Mouse (Mus musculus): ENCODE results near the gene Apod. TPM values are rescaled to one million over a fixed set of nuclear protein-coding genes. Genes with fewer than 3 reads are reported as not detected.

Gene Apod
- polyA plus RNA-seq, 1 experiment from 2014 or later = 63.0 TPM

- Histone ChIP-seq H3K4me2 (ENCODE audit: low read depth, low read length) (no peak overlapping the region), H3K27ac (replicated peaks; ENCODE audit: low read depth, low read length) (no peak overlapping the region), H3K27me3 (replicated peaks; ENCODE audit: control insufficient read depth, insufficient read depth, low read length) (no peaks in the 10 kb centered on the region), H3K9me3 (ENCODE audit: control insufficient read depth, low read length) (no peaks in the 10 kb centered on the region), H3K9ac (ENCODE audit: low read depth, low read length) (no peak overlapping the region), H3K4me3 (ENCODE audit: low read depth, low read length) (no peak overlapping the region), H3K4me1 (ENCODE audit: control insufficient read depth, insufficient read depth, low read length) (peaks cover 8% of the 10 kb centered on the region), H3K36me3 (ENCODE audit: control insufficient read depth, insufficient read depth, low read length) (no peaks in the 10 kb centered on the region)
- no peak for ATAC-seq (ENCODE audit: low read depth)
- no peak for DNase-seq (ENCODE audit: low spot score)
- 90% methylated on average over 11 of the region's 11 CpGs for WGBS
Measured at GRCm38 (mm10) chr16:31286801-31287488, 27.7 kb downstream of the Apod start.

- Histone ChIP-seq H3K4me3 (ENCODE audit: low read depth, low read length) (no peak overlapping the region), H3K36me3 (ENCODE audit: control insufficient read depth, insufficient read depth, low read length) (no peaks in the 10 kb centered on the region), H3K27me3 (replicated peaks; ENCODE audit: control insufficient read depth, insufficient read depth, low read length) (no peaks in the 10 kb centered on the region), H3K27ac (replicated peaks; ENCODE audit: low read depth, low read length) (no peak overlapping the region), H3K4me1 (ENCODE audit: control insufficient read depth, insufficient read depth, low read length) (no peaks in the 10 kb centered on the region), H3K4me2 (ENCODE audit: low read depth, low read length) (no peak overlapping the region), H3K9ac (ENCODE audit: low read depth, low read length) (no peak overlapping the region), H3K9me3 (ENCODE audit: control insufficient read depth, low read length) (no peaks in the 10 kb centered on the region)
- 65% methylated on average over 2 of the region's 2 CpGs for WGBS
- no peak for ATAC-seq (ENCODE audit: low read depth)
- no peak for DNase-seq (ENCODE audit: low spot score)
Measured at GRCm38 (mm10) chr16:31281981-31282380, 32.6 kb downstream of the Apod start.

DNA sequence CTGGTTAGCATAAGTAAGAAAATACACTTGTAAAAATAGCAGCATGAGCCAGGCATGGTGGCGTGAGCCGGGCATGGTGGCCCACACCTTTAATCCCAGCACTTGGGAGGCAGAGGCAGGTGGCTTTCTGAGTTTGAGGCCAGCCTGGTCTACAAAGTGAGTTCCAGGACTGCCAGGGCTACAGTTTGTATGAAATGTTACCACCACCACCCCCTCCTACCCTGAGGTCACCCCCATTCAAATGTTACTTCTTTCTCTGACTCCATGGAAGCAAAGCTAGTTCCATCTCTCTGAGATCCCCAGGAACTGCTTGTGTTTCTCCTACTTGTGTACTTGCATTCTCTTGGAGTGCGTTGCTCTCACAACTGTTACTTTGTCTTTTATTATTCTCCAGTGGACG lies 34.4 kb downstream of the Apod start:
- Histone ChIP-seq H3K4me2 (ENCODE audit: low read depth, low read length) (no peak overlapping the region), H3K9me3 (ENCODE audit: control insufficient read depth, low read length) (no peaks in the 10 kb centered on the region), H3K36me3 (ENCODE audit: control insufficient read depth, insufficient read depth, low read length) (no peaks in the 10 kb centered on the region), H3K4me1 (ENCODE audit: control insufficient read depth, insufficient read depth, low read length) (peaks cover 6% of the 10 kb centered on the region; the same call in 1 of the 2 replicates), H3K27ac (replicated peaks; ENCODE audit: low read depth, low read length) (no peak overlapping the region), H3K4me3 (ENCODE audit: low read depth, low read length) (no peak overlapping the region), H3K27me3 (replicated peaks; ENCODE audit: control insufficient read depth, insufficient read depth, low read length) (no peaks in the 10 kb centered on the region), H3K9ac (ENCODE audit: low read depth, low read length) (no peak overlapping the region)
- DNase-seq (ENCODE audit: low spot score) (no peak), ATAC-seq (ENCODE audit: low read depth) (no peak)
- 87% methylated on average over 4 of the region's 4 CpGs for WGBS

DNA sequence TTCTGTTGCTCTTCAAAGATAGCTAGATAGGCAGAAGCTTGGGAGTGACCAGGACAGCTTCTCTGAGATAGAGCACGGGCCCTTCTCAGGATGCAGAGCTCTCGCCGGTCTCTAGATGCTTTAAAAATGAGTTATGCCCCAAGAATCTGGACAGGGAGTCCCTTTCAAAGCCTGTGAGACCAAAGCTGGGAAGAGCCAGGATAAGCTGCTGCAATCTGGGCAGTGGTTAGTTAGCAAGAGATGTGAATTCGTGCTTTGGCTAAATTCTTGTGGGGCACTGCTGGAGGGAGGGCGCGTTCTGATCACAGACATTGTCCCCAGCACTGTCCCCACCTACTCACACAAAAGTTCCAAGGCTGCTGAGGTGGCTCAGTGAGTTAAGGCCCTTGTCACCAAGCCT lies 36.0 kb downstream of the Apod start:
- H3K36me3 ChIP-seq (ENCODE audit: control insufficient read depth, insufficient read depth, low read length) = no peaks in the 10 kb centered on the region
- H3K9me3 ChIP-seq (ENCODE audit: control insufficient read depth, low read length) = no peaks in the 10 kb centered on the region
- H3K4me2 ChIP-seq (ENCODE audit: low read depth, low read length) = no peak overlapping the region
- WGBS = 76% methylated on average over 6 of the region's 6 CpGs
- H3K9ac ChIP-seq (ENCODE audit: low read depth, low read length) = no peak overlapping the region
- no peak for DNase-seq (ENCODE audit: low spot score)
- no peak overlapping the region for H3K4me3 ChIP-seq (ENCODE audit: low read depth, low read length)
- no peak for ATAC-seq (ENCODE audit: low read depth)
- H3K4me1 ChIP-seq (ENCODE audit: control insufficient read depth, insufficient read depth, low read length) = peaks cover 10% of the 10 kb centered on the region
- H3K27ac ChIP-seq (replicated peaks; ENCODE audit: low read depth, low read length) = no peak overlapping the region
- no peaks in the 10 kb centered on the region for H3K27me3 ChIP-seq (replicated peaks; ENCODE audit: control insufficient read depth, insufficient read depth, low read length)

DNA sequence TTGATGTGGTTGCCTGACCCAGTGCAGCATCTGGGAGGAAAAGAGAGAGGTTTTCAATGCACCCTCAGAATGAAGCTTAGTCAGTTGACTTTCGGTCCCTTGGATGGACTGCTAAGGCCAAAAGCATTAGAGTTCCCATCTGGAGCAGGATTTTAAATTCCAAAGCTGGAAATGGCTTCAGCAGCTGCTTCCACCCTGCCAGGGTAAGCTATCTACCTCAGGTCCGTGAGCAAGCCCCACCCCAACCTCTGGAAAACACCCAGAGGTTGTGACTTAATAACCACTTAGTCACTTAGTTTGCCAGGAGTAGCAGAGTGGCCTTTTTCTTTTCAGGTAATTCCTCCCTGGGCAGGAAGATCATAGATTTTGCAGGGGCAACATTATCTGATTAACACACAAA lies 36.5 kb downstream of the Apod start:
- Histone ChIP-seq H3K27ac (replicated peaks; ENCODE audit: low read depth, low read length) (no peak overlapping the region), H3K4me2 (ENCODE audit: low read depth, low read length) (no peak overlapping the region), H3K9me3 (ENCODE audit: control insufficient read depth, low read length) (no peaks in the 10 kb centered on the region), H3K4me3 (ENCODE audit: low read depth, low read length) (no peak overlapping the region), H3K36me3 (ENCODE audit: control insufficient read depth, insufficient read depth, low read length) (no peaks in the 10 kb centered on the region), H3K9ac (ENCODE audit: low read depth, low read length) (no peak overlapping the region), H3K27me3 (replicated peaks; ENCODE audit: control insufficient read depth, insufficient read depth, low read length) (no peaks in the 10 kb centered on the region), H3K4me1 (ENCODE audit: control insufficient read depth, insufficient read depth, low read length) (peaks cover 15% of the 10 kb centered on the region)
- WGBS = 57% methylated on average over 2 of the region's 2 CpGs
- DNase-seq (ENCODE audit: low spot score) (no peak), ATAC-seq (ENCODE audit: low read depth) (no peak)

GRCm38 (mm10) chr16:31276962-31277361 lies 37.6 kb downstream of the Apod start:
- H3K9me3 ChIP-seq (ENCODE audit: control insufficient read depth, low read length) = no peaks in the 10 kb centered on the region
- H3K4me1 ChIP-seq (ENCODE audit: control insufficient read depth, insufficient read depth, low read length) = peaks cover 23% of the 10 kb centered on the region
- no peak overlapping the region for H3K4me2 ChIP-seq (ENCODE audit: low read depth, low read length)
- WGBS = 61% methylated on average over 7 of the region's 7 CpGs
- ATAC-seq (ENCODE audit: low read depth) (no peak), DNase-seq (ENCODE audit: low spot score) (peak; percentile 34)
- no peak overlapping the region for H3K9ac ChIP-seq (ENCODE audit: low read depth, low read length)
- H3K27me3 ChIP-seq (replicated peaks; ENCODE audit: control insufficient read depth, insufficient read depth, low read length) = no peaks in the 10 kb centered on the region
- H3K27ac ChIP-seq (replicated peaks; ENCODE audit: low read depth, low read length) = peak overlapping the region; percentile 54
- no peaks in the 10 kb centered on the region for H3K36me3 ChIP-seq (ENCODE audit: control insufficient read depth, insufficient read depth, low read length)
- no peak overlapping the region for H3K4me3 ChIP-seq (ENCODE audit: low read depth, low read length)

- H3K36me3 ChIP-seq (ENCODE audit: control insufficient read depth, insufficient read depth, low read length) = peaks cover 1% of the 10 kb centered on the region; the same call in 1 of the 2 replicates
- H3K9me3 ChIP-seq (ENCODE audit: control insufficient read depth, low read length) = no peaks in the 10 kb centered on the region
- peaks cover 23% of the 10 kb centered on the region for H3K4me1 ChIP-seq (ENCODE audit: control insufficient read depth, insufficient read depth, low read length)
- DNase-seq (ENCODE audit: low spot score) (peak; percentile 78), ATAC-seq (ENCODE audit: low read depth) (no peak)
- H3K4me3 ChIP-seq (ENCODE audit: low read depth, low read length) = no peak overlapping the region
- no peak overlapping the region for H3K9ac ChIP-seq (ENCODE audit: low read depth, low read length)
- H3K27me3 ChIP-seq (replicated peaks; ENCODE audit: control insufficient read depth, insufficient read depth, low read length) = no peaks in the 10 kb centered on the region
- peak overlapping the region; percentile 54; the same call in 1 of the 2 replicates for H3K27ac ChIP-seq (replicated peaks; ENCODE audit: low read depth, low read length)
- 42% methylated on average over 7 of the region's 7 CpGs for WGBS
- 0 out of 2 replicates have a peak overlapping the region, but pooled peaks have one; percentile 9 for H3K4me2 ChIP-seq (ENCODE audit: low read depth, low read length)
Measured at GRCm38 (mm10) chr16:31276539-31276938, 38.1 kb downstream of the Apod start.

- H3K4me2 ChIP-seq (ENCODE audit: low read depth, low read length) = peak within 1 kb of the TSS; percentile 70
- WGBS = under 1% methylated on average over 34 of the region's 83 CpGs
- peak within 1 kb of the TSS; percentile 89 for H3K4me3 ChIP-seq (ENCODE audit: low read depth, low read length)
- H3K4me1 ChIP-seq (ENCODE audit: control insufficient read depth, insufficient read depth, low read length) = peaks cover 23% of the 10 kb centered on the region
- H3K36me3 ChIP-seq (ENCODE audit: control insufficient read depth, insufficient read depth, low read length) = peaks cover 6% of the 10 kb centered on the region; the same call in 1 of the 2 replicates
- no peaks in the 10 kb centered on the region for H3K27me3 ChIP-seq (replicated peaks; ENCODE audit: control insufficient read depth, insufficient read depth, low read length)
- H3K9me3 ChIP-seq (ENCODE audit: control insufficient read depth, low read length) = no peaks in the 10 kb centered on the region
- peak within 1 kb of the TSS; percentile 96 for H3K9ac ChIP-seq (ENCODE audit: low read depth, low read length)
- H3K27ac ChIP-seq (replicated peaks; ENCODE audit: low read depth, low read length) = peak within 1 kb of the TSS; percentile 86
- peak; percentile 95 for ATAC-seq (ENCODE audit: low read depth)
- DNase-seq (ENCODE audit: low spot score) = peak; percentile 95
Measured at GRCm38 (mm10) chr16:31274674-31275460, 39.7 kb downstream of the Apod start, which contains the start of gene Ppp1r2. Ppp1r2 (minus strand) TSS chr16:31275277.
